Mouse (Mus musculus) midbrain, embryonic 16.5 days (tissue): ENCODE measurements around the gene Cwc27. TPM values are rescaled to one million over a fixed set of nuclear protein-coding genes. Genes with fewer than 3 reads are reported as not detected.

Experiments
- ATAC-seq: fragments of 200-750 bp; cut with Nextera tagmentation; 2 replicates; pipeline ENCODE4 v1.8.0; 2017; ENCODE audit warnings: moderate TSS enrichment
- H3K27ac ChIP-seq: fragments of 300-500 bp; sonication (generic); 2 replicates; pipeline ENCODE4 v1.5.1; 2014; ENCODE audit warnings: mild to moderate bottlenecking, low read length, mixed read lengths
- H3K27me3 ChIP-seq: fragments of 300-500 bp; sonication (generic); 2 replicates; pipeline ENCODE4 v1.6.1; 2014; ENCODE audit warnings: low read depth, low read length, mixed read lengths; ENCODE audit not compliant: control insufficient read depth, insufficient read depth
- H3K36me3 ChIP-seq: fragments of 300-500 bp; sonication (generic); 2 replicates; pipeline ENCODE4 v1.6.1; 2014; ENCODE audit warnings: mild to moderate bottlenecking, low read length, moderate library complexity, mixed read lengths; ENCODE audit not compliant: control insufficient read depth, insufficient read depth
- H3K4me1 ChIP-seq: fragments of 300-500 bp; sonication (generic); 2 replicates; pipeline ENCODE4 v1.6.1; 2014; ENCODE audit warnings: mild to moderate bottlenecking, low read length, mixed read lengths; ENCODE audit not compliant: control insufficient read depth, insufficient read depth
- H3K4me2 ChIP-seq: fragments of 300-500 bp; sonication (generic); 2 replicates; pipeline ENCODE4 v1.6.1; 2014; ENCODE audit warnings: mild to moderate bottlenecking, low read length, mixed read lengths
- H3K4me3 ChIP-seq: fragments of 300-500 bp; sonication (generic); 2 replicates; pipeline ENCODE4 v1.5.1; 2014; ENCODE audit warnings: low read depth, mild to moderate bottlenecking, low read length, moderate library complexity, mixed read lengths
- H3K9ac ChIP-seq: fragments of 300-500 bp; sonication (generic); 2 replicates; pipeline ENCODE4 v1.6.1; 2014; ENCODE audit warnings: low read depth, low read length, mixed read lengths
- H3K9me3 ChIP-seq: fragments of 300-500 bp; sonication (generic); replicated peaks from 2 replicates; pipeline ENCODE4 v1.6.1; 2014; ENCODE audit warnings: mild to moderate bottlenecking, low read length, mixed read lengths; ENCODE audit not compliant: control insufficient read depth, poor library complexity, severe bottlenecking
- WGBS: fragments of 180-500 bp; shearing (Covaris S2); extraction: QIAGEN DNeasy Blood & Tissue Kit; methylation state at CpG from one replicate; pipeline ENCODE4 v1.1.7; 2014; 5-methylcytosine and 5-hydroxymethylcytosine counted together
- polyA plus RNA-seq: library from polyadenylated mRNA; unstranded; fragments of >200 nt; fragmentation: Nextera tagmentation; extraction: Ambion mirVana; gene quantifications from 2 replicates; pipeline ENCODE4 v1.2.1, GENCODE M21; 2015

Cwc27 gene
- polyA plus RNA-seq, 1 experiment from 2014 or later: 27.7 TPM

DNA sequence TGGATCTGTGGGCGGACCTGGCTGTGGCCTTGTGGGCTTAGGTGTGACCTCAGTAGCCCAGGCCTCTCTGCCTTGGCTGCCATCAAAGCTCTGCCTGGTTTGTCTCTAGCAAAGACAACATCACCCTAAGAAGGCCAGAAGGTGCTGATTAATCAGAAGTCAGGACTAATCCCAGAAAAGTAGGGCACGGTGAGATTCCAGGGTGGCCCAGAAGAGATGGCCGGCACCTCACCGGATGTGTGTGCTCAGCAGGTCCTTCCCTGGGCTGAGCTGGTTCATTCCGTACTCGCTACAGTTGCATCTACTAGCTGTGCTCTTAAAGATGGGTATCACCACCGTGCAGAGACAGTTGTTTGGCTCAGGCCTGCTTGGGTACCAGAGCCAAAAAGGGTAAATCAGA, 201.8 kb downstream of the Cwc27 start:
- peaks cover 3% of the 10 kb centered on the region; the same call in 1 of the 2 replicates for H3K4me1 ChIP-seq
- no peaks in the 10 kb centered on the region for H3K27me3 ChIP-seq
- no peaks in the 10 kb centered on the region for H3K9me3 ChIP-seq
- no peak overlapping the region for H3K27ac ChIP-seq
- H3K9ac ChIP-seq: no peak overlapping the region
- H3K4me2 ChIP-seq: no peak overlapping the region
- no peak overlapping the region for H3K4me3 ChIP-seq
- no peak for ATAC-seq
- H3K36me3 ChIP-seq: no peaks in the 10 kb centered on the region
- WGBS: 93% methylated on average over 7 of the region's 7 CpGs

DNA sequence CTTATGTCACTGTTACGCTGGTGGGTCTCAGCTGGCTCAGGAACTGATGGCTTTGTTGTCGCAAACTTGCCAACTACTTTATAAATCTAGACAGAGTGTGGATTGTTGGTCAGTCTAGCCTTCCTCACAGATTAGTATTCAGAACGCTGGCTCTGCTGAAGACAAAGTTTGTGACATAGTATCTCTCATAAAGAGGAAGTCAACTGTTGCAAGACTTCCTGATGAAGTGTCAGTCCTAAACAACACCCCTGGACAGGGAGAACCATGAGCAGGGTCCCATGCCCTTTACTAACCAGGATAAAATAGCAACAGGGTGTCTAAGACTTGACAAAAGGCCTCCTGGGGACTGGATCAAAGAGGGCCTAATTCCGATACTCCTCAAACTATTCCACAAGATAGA, 205.6 kb downstream of the Cwc27 start:
- Histone ChIP-seq H3K27ac (no peak overlapping the region), H3K9ac (no peak overlapping the region), H3K4me1 (peaks cover 3% of the 10 kb centered on the region; the same call in 1 of the 2 replicates), H3K4me3 (no peak overlapping the region), H3K27me3 (no peaks in the 10 kb centered on the region), H3K4me2 (no peak overlapping the region), H3K9me3 (no peaks in the 10 kb centered on the region), H3K36me3 (no peaks in the 10 kb centered on the region)
- no peak for ATAC-seq
- 97% methylated on average over 4 of the region's 4 CpGs for WGBS

DNA sequence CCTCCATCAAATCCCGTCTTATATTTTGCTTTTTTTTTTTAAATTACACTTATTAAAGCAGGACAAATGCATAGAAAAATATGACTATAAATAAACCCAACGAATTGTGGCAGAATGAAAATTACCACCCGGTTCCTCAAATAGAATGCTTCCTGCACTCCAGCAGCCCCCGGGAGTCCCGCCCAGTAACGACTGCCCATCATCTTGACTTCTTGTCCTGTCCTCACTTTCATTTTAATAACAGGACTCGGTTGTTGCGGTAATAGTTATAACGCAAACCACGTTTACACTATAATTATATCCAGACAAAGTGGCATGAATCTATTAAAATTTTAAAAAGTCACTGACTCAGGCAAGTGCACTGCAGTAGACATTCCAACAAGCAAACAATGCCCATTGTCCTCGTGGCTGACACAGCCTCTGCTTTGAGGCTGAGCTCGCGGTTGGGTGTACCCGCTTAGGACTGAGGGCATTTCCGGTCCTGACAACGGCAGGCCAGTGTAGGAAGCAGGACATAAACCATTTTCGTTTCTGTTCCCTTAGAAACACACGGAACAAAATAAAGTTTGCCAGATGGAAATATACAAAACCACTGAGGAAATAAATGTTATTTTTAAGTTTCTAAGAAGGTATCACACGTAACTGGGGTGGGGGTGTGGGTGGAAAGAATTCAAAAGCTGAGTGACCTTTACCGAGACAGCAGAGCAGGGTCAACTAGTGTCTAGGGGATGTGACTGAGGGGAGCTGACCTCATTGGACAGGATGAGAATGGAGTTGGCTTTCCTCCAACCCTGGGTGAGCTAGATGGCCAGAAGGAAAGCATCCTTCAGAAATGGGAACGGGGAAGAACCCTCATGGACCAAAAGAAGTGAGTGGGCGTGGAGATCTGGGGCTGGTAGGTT, 206.5 kb downstream of the Cwc27 start:
- no peak for ATAC-seq

DNA sequence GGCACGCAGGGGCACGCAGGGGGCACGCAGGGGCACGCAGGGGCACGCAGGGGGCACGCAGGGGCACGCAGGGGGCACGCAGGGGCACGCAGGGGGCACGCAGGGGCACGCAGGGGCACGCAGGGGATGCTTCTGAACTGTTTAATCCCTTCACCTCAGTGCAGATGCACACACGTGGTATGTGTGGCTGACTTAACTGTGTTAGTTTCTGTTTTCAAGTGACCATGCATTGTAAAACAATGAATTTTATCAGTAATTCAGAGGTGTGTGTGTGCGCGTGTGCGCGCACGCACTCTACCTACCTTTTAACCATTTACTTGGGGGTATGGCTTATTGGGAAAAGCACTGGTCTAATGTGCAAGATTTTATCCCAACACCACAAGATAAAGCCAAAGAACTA, 208.4 kb downstream of the Cwc27 start:
- ATAC-seq: no peak
- Histone ChIP-seq H3K4me1 (no peaks in the 10 kb centered on the region), H3K27ac (no peak overlapping the region), H3K36me3 (no peaks in the 10 kb centered on the region), H3K9me3 (no peaks in the 10 kb centered on the region), H3K4me2 (no peak overlapping the region), H3K4me3 (no peak overlapping the region), H3K9ac (no peak overlapping the region), H3K27me3 (no peaks in the 10 kb centered on the region)
- 82% methylated on average over 18 of the region's 18 CpGs for WGBS

More for the DNA sequence above, 206.5 kb downstream of the Cwc27 start:
- Histone ChIP-seq H3K36me3 (no peaks in the 10 kb centered on the region), H3K9me3 (no peaks in the 10 kb centered on the region), H3K4me1 (no peaks in the 10 kb centered on the region), H3K9ac (no peak overlapping the region), H3K4me3 (no peak overlapping the region), H3K27ac (no peak overlapping the region), H3K4me2 (no peak overlapping the region), H3K27me3 (no peaks in the 10 kb centered on the region)
- WGBS: 86% methylated on average over 22 of the region's 22 CpGs

DNA sequence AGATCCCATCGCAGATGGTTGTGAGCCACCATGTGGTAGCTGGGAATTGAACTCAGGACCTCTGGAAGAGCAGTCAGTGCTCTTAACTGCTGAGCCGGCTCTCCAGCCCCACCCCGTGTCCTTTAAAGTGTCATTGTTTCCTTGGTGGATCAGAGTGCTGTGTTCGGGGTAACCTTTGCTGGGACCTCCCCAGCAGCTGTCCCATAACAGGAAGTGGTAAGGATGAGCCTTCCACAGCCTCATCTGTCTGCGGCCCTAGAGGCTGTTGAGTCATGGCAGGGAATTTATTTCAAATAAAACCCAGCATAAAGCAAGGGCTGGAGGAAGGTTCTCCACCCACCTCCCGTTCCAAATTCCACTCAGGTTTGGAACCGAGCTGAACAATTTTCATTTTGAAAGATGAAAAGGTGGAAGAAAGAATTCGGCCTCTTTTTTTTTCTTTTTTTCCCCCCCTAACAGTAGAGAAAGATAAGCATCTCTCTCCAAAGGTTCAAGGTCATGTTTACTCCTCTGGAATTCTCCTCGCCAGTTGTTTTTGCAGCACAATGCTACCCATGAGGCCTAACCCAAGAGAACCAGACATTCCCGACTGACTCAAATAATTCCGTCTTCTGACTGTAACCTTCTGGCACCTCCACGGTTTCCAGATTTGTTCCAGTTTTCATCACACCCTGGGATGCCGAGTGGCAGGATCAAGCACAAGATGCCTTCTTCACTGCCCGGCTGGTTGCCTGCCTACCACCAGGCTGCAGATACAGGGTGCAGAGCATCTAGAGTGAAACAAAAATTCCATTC, 210.0 kb downstream of the Cwc27 start:
- WGBS: 83% methylated on average over 14 of the region's 14 CpGs
- no peaks in the 10 kb centered on the region for H3K4me1 ChIP-seq
- H3K9me3 ChIP-seq: no peaks in the 10 kb centered on the region
- no peak for ATAC-seq
- H3K36me3 ChIP-seq: no peaks in the 10 kb centered on the region
- H3K27ac ChIP-seq: no peak overlapping the region
- H3K4me2 ChIP-seq: no peak overlapping the region
- H3K27me3 ChIP-seq: no peaks in the 10 kb centered on the region
- no peak overlapping the region for H3K9ac ChIP-seq
- H3K4me3 ChIP-seq: no peak overlapping the region

DNA sequence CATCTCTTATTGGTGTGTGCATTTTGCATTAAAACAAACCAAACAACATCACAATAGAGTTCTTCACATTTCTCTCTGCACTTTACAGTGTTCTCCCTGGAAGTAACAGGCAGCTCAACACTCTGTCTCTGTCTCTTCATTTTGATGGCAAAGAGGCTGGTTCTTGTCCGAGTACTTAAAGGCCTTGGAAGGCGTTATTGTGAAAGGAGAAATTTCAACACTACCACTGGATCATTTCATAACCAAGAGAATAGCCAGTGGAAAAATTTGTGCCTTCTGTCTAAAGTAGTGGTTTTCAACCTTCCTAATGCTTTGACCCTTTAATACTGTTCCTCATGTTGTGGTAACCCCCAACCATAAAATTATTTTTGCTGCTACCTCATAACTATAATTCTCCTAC, 211.8 kb downstream of the Cwc27 start:
- 96% methylated on average over 2 of the region's 2 CpGs for WGBS
- H3K9me3 ChIP-seq: no peaks in the 10 kb centered on the region
- H3K27me3 ChIP-seq: no peaks in the 10 kb centered on the region
- no peak for ATAC-seq
- H3K9ac ChIP-seq: no peak overlapping the region
- H3K27ac ChIP-seq: no peak overlapping the region
- no peak overlapping the region for H3K4me3 ChIP-seq
- H3K4me1 ChIP-seq: no peaks in the 10 kb centered on the region
- no peaks in the 10 kb centered on the region for H3K36me3 ChIP-seq
- no peak overlapping the region for H3K4me2 ChIP-seq

DNA sequence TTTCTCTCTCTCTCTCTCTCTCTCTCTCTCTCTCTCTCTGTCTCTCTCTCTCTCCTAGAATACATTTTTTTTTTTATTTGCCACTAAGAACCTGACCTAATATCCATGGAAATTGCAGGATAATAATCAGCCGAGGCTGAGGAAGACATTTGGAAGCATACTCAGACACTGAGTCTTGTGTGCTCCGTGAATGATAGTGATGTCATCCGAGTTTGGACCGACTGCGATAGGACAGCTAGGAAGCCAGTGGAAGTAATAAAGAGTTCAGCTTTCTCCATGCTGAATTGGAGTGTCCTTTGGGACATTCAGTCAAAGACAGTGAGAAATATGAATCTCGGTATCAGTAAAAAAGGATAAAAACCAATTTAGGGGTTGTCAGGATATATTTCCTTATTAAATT, 214.7 kb downstream of the Cwc27 start:
- ATAC-seq: no peak

DNA sequence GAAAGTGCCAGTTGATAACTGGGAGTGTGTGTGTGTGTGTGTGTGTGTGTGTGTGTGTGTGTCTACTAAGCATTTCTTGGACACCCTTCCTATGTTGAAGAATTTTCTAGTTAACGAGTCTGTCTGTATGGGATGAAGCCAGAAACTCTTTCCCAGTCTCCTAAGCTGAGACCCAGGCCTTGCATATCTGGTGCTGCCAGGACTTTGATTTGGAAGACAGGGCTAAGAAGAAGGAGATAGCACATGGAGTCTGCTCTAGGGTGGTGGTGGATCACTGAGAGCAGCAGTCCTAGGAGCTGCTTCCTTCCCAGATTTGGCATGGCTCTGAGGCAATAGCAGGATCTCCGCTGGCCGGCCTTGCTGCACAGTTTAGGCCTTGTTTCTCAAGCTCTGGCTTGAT, 215.2 kb downstream of the Cwc27 start:
- WGBS: 88% methylated on average over 3 of the region's 3 CpGs
- Histone ChIP-seq H3K4me1 (no peaks in the 10 kb centered on the region), H3K9ac (no peak overlapping the region), H3K4me2 (no peak overlapping the region), H3K27me3 (no peaks in the 10 kb centered on the region), H3K4me3 (no peak overlapping the region), H3K9me3 (no peaks in the 10 kb centered on the region), H3K27ac (no peak overlapping the region), H3K36me3 (no peaks in the 10 kb centered on the region)
- no peak for ATAC-seq

More for the DNA sequence above, 214.7 kb downstream of the Cwc27 start:
- Histone ChIP-seq H3K36me3 (no peaks in the 10 kb centered on the region), H3K4me1 (no peaks in the 10 kb centered on the region), H3K4me3 (no peak overlapping the region), H3K27ac (no peak overlapping the region), H3K9me3 (no peaks in the 10 kb centered on the region), H3K9ac (no peak overlapping the region), H3K27me3 (no peaks in the 10 kb centered on the region), H3K4me2 (no peak overlapping the region)
- WGBS: 75% methylated on average over 6 of the region's 6 CpGs

DNA sequence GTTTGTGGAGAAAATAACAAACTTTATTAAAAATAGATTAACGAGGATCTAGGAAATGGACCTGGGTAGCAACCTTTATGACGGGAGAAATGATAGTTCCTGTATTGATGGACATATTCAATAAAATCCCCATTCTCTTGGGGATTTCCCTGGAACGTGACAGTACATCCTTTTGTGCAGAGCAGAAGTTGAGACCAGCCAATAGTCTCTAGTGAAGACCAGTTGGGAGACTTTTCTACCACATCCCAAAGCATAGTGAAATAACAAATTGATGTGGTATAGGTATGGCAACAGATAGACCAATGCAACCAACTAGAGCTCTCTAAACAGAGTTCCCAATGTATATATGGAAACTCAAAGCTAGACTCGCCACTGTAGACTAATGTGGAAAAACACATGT, 220.7 kb downstream of the Cwc27 start:
- Histone ChIP-seq H3K4me1 (no peaks in the 10 kb centered on the region; the same call in 1 of the 2 replicates), H3K9ac (no peak overlapping the region), H3K4me2 (no peak overlapping the region), H3K9me3 (no peaks in the 10 kb centered on the region), H3K4me3 (no peak overlapping the region), H3K27me3 (no peaks in the 10 kb centered on the region), H3K36me3 (no peaks in the 10 kb centered on the region), H3K27ac (no peak overlapping the region)
- WGBS: 88% methylated on average over 4 of the region's 4 CpGs
- ATAC-seq: no peak
